Mouse (Mus musculus): Measurements from ENCODE around the gene Lsm6. TPM values are rescaled to one million over a fixed set of nuclear protein-coding genes. Genes with fewer than 3 reads are reported as not detected.
"Not testable (repeated sequence)": the region's sequence is repeated elsewhere in the genome, so short reads cannot be mapped to it uniquely, and the experiment has no call there.

Lsm6 gene
- polyA plus RNA-seq, 1 experiment from 2014 or later = 230 TPM

- Histone ChIP-seq H3K4me2 (peak overlapping the region; percentile 62), H3K4me1 (peaks cover 15% of the 10 kb centered on the region), H3K4me3 (replicated peaks) (peak overlapping the region; percentile 82), H3K9ac (peak overlapping the region; percentile 83)
- H3K36me3 ChIP-seq (replicated peaks); H3K9me3 ChIP-seq; ATAC-seq (ENCODE audit: low FRiP score); H3K27ac ChIP-seq; H3K27me3 ChIP-seq: not testable (repeated sequence)
- 43% methylated on average over 3 of the region's 3 CpGs for WGBS
These were observed 967 bp downstream of the Lsm6 start for GRCm38 (mm10) chr8:78819973-78820372.

GRCm38 (mm10) chr8:78814743-78815142 is 6.2 kb downstream of the Lsm6 start:
- H3K4me1 ChIP-seq = peaks cover 25% of the 10 kb centered on the region
- 98% methylated on average over 2 of the region's 2 CpGs for WGBS
- no peak overlapping the region for H3K4me2 ChIP-seq
- no peaks in the 10 kb centered on the region for H3K9me3 ChIP-seq
- no peak overlapping the region for H3K27ac ChIP-seq
- no peak overlapping the region for H3K9ac ChIP-seq
- no peak for ATAC-seq (ENCODE audit: low FRiP score)
- no peaks in the 10 kb centered on the region for H3K27me3 ChIP-seq
- no peak overlapping the region for H3K4me3 ChIP-seq (replicated peaks)
- peaks cover 31% of the 10 kb centered on the region for H3K36me3 ChIP-seq (replicated peaks)

GRCm38 (mm10) chr8:78813021-78813420 is 7.9 kb downstream of the Lsm6 start:
- no peak overlapping the region for H3K4me3 ChIP-seq (replicated peaks)
- no peaks in the 10 kb centered on the region for H3K9me3 ChIP-seq
- H3K4me2 ChIP-seq = no peak overlapping the region
- no peak for ATAC-seq (ENCODE audit: low FRiP score)
- H3K27ac ChIP-seq = no peak overlapping the region
- 86% methylated on average over 9 of the region's 9 CpGs for WGBS
- peaks cover 47% of the 10 kb centered on the region for H3K36me3 ChIP-seq (replicated peaks)
- H3K9ac ChIP-seq = no peak overlapping the region
- peaks cover 15% of the 10 kb centered on the region for H3K4me1 ChIP-seq
- H3K27me3 ChIP-seq = no peaks in the 10 kb centered on the region

GRCm38 (mm10) chr8:78812446-78812845 is 8.5 kb downstream of the Lsm6 start:
- Histone ChIP-seq H3K27me3 (no peaks in the 10 kb centered on the region), H3K9ac (no peak overlapping the region), H3K4me2 (no peak overlapping the region), H3K36me3 (replicated peaks) (peaks cover 51% of the 10 kb centered on the region), H3K27ac (no peak overlapping the region), H3K4me3 (replicated peaks) (no peak overlapping the region), H3K4me1 (peaks cover 15% of the 10 kb centered on the region), H3K9me3 (no peaks in the 10 kb centered on the region)
- 90% methylated on average over 9 of the region's 9 CpGs for WGBS
- ATAC-seq (ENCODE audit: low FRiP score) = no peak

GRCm38 (mm10) chr8:78811748-78812147 is 9.2 kb downstream of the Lsm6 start:
- H3K36me3 ChIP-seq (replicated peaks) = peaks cover 55% of the 10 kb centered on the region
- WGBS = 93% methylated on average over 7 of the region's 7 CpGs
- no peak overlapping the region for H3K4me2 ChIP-seq
- H3K9me3 ChIP-seq = no peaks in the 10 kb centered on the region
- no peaks in the 10 kb centered on the region for H3K27me3 ChIP-seq
- no peak overlapping the region for H3K9ac ChIP-seq
- no peak overlapping the region for H3K4me3 ChIP-seq (replicated peaks)
- H3K27ac ChIP-seq = no peak overlapping the region
- H3K4me1 ChIP-seq = peaks cover 15% of the 10 kb centered on the region
- no peak for ATAC-seq (ENCODE audit: low FRiP score)

GRCm38 (mm10) chr8:78810207-78810675 is 10.7 kb downstream of the Lsm6 start:
- peak; percentile 54; the same call in 1 of the 2 replicates for ATAC-seq (ENCODE audit: low FRiP score)
- peaks cover 15% of the 10 kb centered on the region for H3K4me1 ChIP-seq
- WGBS = 58% methylated on average over 9 of the region's 9 CpGs
- peak overlapping the region; percentile 57 for H3K27ac ChIP-seq
- H3K4me2 ChIP-seq = no peak overlapping the region
- no peaks in the 10 kb centered on the region for H3K9me3 ChIP-seq
- peaks cover 67% of the 10 kb centered on the region for H3K36me3 ChIP-seq (replicated peaks)
- H3K4me3 ChIP-seq (replicated peaks) = no peak overlapping the region
- no peak overlapping the region for H3K9ac ChIP-seq
- H3K27me3 ChIP-seq = no peaks in the 10 kb centered on the region

GRCm38 (mm10) chr8:78809454-78810206 is 11.3 kb downstream of the Lsm6 start:
- Histone ChIP-seq H3K9me3 (no peaks in the 10 kb centered on the region), H3K36me3 (replicated peaks) (peaks cover 67% of the 10 kb centered on the region), H3K4me2 (no peak overlapping the region), H3K4me1 (peaks cover 15% of the 10 kb centered on the region), H3K9ac (no peak overlapping the region), H3K27ac (peak overlapping the region; percentile 57), H3K4me3 (replicated peaks) (no peak overlapping the region), H3K27me3 (no peaks in the 10 kb centered on the region)
- peak; percentile 17; the same call in 1 of the 2 replicates for ATAC-seq (ENCODE audit: low FRiP score)
- WGBS = 70% methylated on average over 14 of the region's 14 CpGs

- Histone ChIP-seq H3K4me1 (peaks cover 15% of the 10 kb centered on the region), H3K27ac (no peak overlapping the region), H3K27me3 (no peaks in the 10 kb centered on the region), H3K36me3 (replicated peaks) (peaks cover 70% of the 10 kb centered on the region), H3K9me3 (no peaks in the 10 kb centered on the region), H3K4me3 (replicated peaks) (no peak overlapping the region), H3K4me2 (no peak overlapping the region), H3K9ac (no peak overlapping the region)
- ATAC-seq (ENCODE audit: low FRiP score) = no peak
- WGBS = 92% methylated on average over 2 of the region's 2 CpGs
These were observed 12.1 kb downstream of the Lsm6 start for GRCm38 (mm10) chr8:78808888-78809287.

- no peak for ATAC-seq (ENCODE audit: low FRiP score)
- H3K9me3 ChIP-seq = no peaks in the 10 kb centered on the region
- H3K4me1 ChIP-seq = peaks cover 15% of the 10 kb centered on the region
- H3K9ac ChIP-seq = no peak overlapping the region
- 93% methylated on average over 5 of the region's 5 CpGs for WGBS
- no peaks in the 10 kb centered on the region for H3K27me3 ChIP-seq
- no peak overlapping the region for H3K27ac ChIP-seq
- no peak overlapping the region for H3K4me3 ChIP-seq (replicated peaks)
- peaks cover 75% of the 10 kb centered on the region for H3K36me3 ChIP-seq (replicated peaks)
- no peak overlapping the region for H3K4me2 ChIP-seq
These were observed 12.5 kb downstream of the Lsm6 start for GRCm38 (mm10) chr8:78808439-78808838.

- Histone ChIP-seq H3K36me3 (replicated peaks) (peaks cover 73% of the 10 kb centered on the region), H3K9ac (no peak overlapping the region), H3K27me3 (no peaks in the 10 kb centered on the region), H3K4me2 (no peak overlapping the region), H3K4me1 (peaks cover 15% of the 10 kb centered on the region), H3K9me3 (no peaks in the 10 kb centered on the region), H3K4me3 (replicated peaks) (no peak overlapping the region), H3K27ac (no peak overlapping the region)
- no peak for ATAC-seq (ENCODE audit: low FRiP score)
- 92% methylated on average over 9 of the region's 9 CpGs for WGBS
These were observed 13.7 kb downstream of the Lsm6 start for GRCm38 (mm10) chr8:78807283-78807682.

- H3K27me3 ChIP-seq = no peaks in the 10 kb centered on the region
- ATAC-seq (ENCODE audit: low FRiP score) = no peak
- H3K4me1 ChIP-seq = peaks cover 7% of the 10 kb centered on the region
- H3K4me3 ChIP-seq (replicated peaks) = no peak overlapping the region
- WGBS = 93% methylated on average over 5 of the region's 5 CpGs
- H3K9me3 ChIP-seq = no peaks in the 10 kb centered on the region
- no peak overlapping the region for H3K27ac ChIP-seq
- no peak overlapping the region for H3K9ac ChIP-seq
- H3K4me2 ChIP-seq = no peak overlapping the region
- H3K36me3 ChIP-seq (replicated peaks) = peaks cover 61% of the 10 kb centered on the region
These were observed 14.9 kb downstream of the Lsm6 start for GRCm38 (mm10) chr8:78806006-78806405.

- Histone ChIP-seq H3K27ac (no peak overlapping the region), H3K9me3 (no peaks in the 10 kb centered on the region), H3K9ac (no peak overlapping the region), H3K4me3 (replicated peaks) (no peak overlapping the region), H3K27me3 (no peaks in the 10 kb centered on the region), H3K36me3 (replicated peaks) (peaks cover 18% of the 10 kb centered on the region), H3K4me2 (no peak overlapping the region), H3K4me1 (no peaks in the 10 kb centered on the region)
- no peak for ATAC-seq (ENCODE audit: low FRiP score)
- 94% methylated on average over 6 of the region's 6 CpGs for WGBS
These were observed 19.7 kb downstream of the Lsm6 start for GRCm38 (mm10) chr8:78801201-78801600.

GRCm38 (mm10) chr8:78798671-78799070 is 22.3 kb downstream of the Lsm6 start:
- H3K9me3 ChIP-seq = peaks cover 4% of the 10 kb centered on the region; the same call in 1 of the 2 replicates
- no peak for ATAC-seq (ENCODE audit: low FRiP score)
- WGBS = 91% methylated on average over 3 of the region's 3 CpGs
- H3K27ac ChIP-seq = no peak overlapping the region
- no peak overlapping the region for H3K9ac ChIP-seq
- no peak overlapping the region for H3K4me2 ChIP-seq
- H3K36me3 ChIP-seq (replicated peaks) = peaks cover 3% of the 10 kb centered on the region
- H3K27me3 ChIP-seq = no peaks in the 10 kb centered on the region
- H3K4me1 ChIP-seq = no peaks in the 10 kb centered on the region
- no peak overlapping the region for H3K4me3 ChIP-seq (replicated peaks)

All from forebrain, embryonic 12.5 days (tissue).